Mouse (Mus musculus) gonadal fat pad, adult 2 months (tissue): Measurements from ENCODE around the gene Gm10382. TPM values are rescaled to one million over a fixed set of nuclear protein-coding genes. Genes with fewer than 3 reads are reported as not detected.
"Not testable (repeated sequence)": the region's sequence is repeated elsewhere in the genome, so short reads cannot be mapped to it uniquely, and the experiment has no call there.

Experiments used
- DNase-seq: peaks from one replicate; pipeline ENCODE4 v3.0.0-alpha.2; 2012; ENCODE audit warnings: low read depth
- polyA plus RNA-seq: library from polyadenylated mRNA; depleted of rRNA; stranded (reverse); fragments of >200 nt; gene quantifications from 2 replicates; pipeline ENCODE4 v1.2.3, GENCODE M21; 2012

Gene Gm10382
- polyA plus RNA-seq, 1 experiment: 0.34 TPM

DNA sequence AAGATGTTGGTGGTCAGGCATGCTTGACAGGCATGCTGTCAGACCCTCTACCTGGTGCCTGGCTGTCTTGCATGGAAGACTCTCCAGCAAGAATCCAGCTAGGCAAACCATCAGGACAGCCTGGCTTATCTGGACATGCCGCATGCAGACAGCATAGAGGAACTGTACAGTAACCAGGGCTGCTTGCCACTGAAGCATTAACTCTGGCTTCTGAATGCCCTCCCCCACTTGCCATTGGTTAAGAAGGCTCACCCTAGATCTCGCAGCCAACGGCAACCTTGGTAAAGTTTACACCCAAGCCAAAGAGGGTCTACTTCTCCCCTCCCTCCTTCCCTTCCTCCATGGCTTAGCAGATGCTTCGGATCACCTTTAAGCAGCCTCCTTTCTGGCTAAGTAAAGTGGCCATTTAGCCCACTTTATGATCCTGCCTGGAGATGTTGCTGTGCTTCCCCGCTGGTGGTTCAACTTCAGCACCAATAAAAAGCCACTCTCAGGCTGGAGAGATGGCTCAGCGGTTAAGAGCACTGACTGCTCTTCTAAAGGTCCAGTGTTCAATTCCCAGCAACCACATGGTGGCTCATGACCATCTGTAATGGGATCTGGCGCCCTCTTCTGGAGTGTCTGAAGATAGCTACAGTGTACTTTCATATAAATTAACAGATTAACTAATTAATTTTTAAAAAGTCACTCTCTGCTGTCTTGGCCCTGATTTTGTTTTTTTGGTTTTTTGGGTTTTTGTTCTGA lies 18.0 kb upstream of the Gm10382 start:
- no peak for DNase-seq

DNA sequence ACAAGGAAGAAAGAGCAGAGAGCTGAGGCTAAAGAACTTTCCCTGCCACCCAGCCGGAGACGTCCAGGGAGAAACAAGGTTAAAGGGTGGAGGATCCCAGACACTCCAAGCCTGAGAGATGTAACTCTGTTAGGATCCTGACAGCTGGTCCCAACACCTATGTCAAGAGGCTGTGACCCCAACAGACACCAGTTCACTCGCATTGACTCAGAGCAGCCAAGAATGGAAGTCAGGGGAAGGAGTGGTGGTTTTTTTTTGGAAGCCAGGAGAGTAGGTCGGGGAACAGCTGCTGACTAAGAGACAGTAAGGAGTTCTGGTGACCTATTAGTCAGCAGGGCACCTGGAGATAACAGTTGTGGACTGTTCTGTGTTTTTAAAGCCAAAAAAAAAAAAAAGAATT lies 17.1 kb upstream of the Gm10382 start:
- no peak for DNase-seq

DNA sequence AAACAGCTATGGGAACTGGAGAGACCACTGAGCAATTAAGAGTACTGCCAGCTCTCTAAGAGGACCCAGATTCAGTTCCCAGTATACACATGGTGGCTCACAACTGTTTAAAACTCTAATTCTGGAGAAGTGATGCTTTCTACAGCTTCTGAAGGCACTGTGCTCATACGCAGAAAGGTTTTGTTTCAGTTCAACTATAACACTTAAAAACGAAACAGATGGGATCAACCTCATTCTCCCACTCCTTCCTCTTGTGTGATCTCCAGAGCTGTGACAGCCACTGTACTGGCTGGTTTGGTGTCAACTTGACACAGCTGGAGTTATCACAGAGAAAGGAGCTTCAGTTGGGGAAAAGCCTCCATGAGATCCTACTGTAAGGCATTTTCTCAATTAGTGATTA lies 13.3 kb upstream of the Gm10382 start:
- DNase-seq: no peak

GRCm38 (mm10) chr5:125377214-125377613 lies 11.9 kb upstream of the Gm10382 start:
- DNase-seq: no peak

GRCm38 (mm10) chr5:125378919-125379318 lies 10.2 kb upstream of the Gm10382 start:
- no peak for DNase-seq

GRCm38 (mm10) chr5:125381954-125382672 lies 7.0 kb upstream of the Gm10382 start:
- DNase-seq: no peak

DNA sequence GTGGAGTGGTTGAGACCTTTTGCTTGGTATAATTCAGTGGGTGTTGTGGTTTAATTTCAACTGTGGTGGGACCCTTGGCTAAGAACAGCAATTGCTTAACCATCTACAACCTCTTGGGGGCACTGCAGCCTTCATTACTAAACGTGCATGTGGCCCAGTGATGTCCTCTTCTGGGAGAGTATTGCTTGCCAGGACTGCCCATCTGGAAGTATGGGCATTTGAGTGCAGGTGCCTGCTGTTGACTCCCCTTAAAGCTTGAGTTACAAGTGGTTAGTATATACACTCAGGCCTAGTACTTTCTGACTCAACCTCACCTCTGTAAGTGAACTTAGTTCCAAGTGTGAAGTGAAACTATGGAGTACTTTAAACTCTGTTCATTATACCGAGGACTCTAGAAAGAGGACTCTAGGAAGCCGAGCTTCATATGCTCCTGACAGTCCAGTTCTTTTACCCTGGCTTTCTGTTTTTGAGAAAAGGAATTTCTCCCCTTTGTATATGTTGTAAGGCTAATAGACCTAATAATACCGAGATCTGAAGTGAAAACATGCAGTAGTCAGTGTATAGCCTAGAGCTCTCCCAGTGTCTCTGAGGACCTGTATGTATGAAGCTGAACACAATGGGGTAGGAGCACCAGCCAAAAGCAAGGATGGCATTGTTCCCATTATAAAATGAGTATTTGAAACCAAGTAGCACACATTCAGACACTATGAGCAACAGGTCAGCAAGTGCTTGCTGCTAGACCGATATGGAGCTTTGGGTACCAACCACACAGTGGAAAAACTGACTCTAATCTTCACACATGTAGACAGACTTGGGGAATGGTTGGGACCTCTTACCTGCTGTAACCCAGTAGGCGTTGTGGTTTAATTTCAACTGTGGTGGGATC lies 6.2 kb upstream of the Gm10382 start:
- no peak for DNase-seq

GRCm38 (mm10) chr5:125383637-125384420 lies 5.3 kb upstream of the Gm10382 start:
- no peak for DNase-seq

DNA sequence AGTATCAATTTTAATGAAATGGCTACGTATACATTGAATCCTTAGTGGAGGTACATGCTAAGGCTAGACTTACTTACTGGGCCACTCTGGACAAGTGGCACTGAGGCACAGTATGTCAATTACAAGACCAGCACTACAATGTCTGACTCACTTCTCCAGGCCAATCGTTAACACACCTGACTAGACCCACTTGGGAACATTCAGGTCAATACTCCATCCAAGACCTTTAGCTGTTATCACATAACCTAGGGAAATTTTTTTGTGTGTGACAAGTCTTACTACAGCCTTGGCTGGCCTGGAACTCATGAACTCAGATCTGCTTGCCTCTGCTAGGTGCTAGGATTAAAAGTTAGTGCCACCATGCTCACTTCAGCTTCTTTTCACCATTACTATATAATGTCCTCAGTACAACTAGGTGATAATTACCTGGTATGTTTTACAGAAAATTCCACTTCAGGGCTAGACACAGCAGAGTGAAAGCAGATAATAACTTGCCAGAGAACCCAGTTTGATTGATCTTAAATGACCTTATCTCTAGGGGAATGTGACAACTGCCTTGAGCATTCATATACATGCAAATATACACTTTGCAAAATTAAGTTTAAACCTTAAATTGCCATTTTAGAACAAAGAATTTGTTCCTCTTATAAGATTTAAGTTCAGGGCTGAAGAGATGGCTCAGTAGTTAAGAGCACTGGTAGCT lies 4.5 kb upstream of the Gm10382 start:
- no peak for DNase-seq

DNA sequence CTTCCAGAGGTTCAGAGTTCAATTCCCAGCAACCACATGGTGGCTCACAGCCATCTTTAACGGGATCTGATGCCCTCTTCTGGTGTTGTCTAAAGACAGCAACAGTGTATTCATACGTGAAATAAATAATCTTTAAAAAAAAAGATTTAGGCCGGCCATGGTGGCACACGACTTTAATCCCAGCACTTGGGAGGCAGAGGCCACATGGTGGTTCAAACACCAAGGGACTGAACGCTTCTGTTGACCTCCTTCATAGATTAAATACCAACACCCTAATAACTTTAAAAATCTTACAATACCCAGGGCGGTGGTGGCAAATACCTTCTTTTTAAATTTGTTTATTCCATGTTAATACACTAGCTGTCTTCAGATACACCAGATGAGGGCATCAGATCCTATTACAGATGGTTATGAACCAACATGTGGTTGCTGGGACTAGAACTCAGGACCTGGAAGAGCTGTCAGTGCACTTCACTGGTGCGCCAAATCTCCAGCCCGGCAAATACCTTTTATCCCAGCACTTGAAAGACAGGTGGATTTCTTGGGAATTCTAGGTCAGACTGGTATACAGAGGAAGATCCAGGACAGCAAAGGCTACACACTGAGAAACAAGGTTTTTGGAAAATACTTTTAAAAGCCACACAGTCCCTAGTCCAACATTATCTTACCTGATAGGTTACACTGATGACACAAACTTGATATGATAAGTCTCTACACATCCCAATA lies 3.7 kb upstream of the Gm10382 start:
- DNase-seq: no peak

GRCm38 (mm10) chr5:125387295-125387694 lies 1.8 kb upstream of the Gm10382 start:
- DNase-seq: not testable (repeated sequence)

- DNase-seq: no peak
Measured at GRCm38 (mm10) chr5:125388358-125389092, 597 bp upstream of the Gm10382 start.

DNA sequence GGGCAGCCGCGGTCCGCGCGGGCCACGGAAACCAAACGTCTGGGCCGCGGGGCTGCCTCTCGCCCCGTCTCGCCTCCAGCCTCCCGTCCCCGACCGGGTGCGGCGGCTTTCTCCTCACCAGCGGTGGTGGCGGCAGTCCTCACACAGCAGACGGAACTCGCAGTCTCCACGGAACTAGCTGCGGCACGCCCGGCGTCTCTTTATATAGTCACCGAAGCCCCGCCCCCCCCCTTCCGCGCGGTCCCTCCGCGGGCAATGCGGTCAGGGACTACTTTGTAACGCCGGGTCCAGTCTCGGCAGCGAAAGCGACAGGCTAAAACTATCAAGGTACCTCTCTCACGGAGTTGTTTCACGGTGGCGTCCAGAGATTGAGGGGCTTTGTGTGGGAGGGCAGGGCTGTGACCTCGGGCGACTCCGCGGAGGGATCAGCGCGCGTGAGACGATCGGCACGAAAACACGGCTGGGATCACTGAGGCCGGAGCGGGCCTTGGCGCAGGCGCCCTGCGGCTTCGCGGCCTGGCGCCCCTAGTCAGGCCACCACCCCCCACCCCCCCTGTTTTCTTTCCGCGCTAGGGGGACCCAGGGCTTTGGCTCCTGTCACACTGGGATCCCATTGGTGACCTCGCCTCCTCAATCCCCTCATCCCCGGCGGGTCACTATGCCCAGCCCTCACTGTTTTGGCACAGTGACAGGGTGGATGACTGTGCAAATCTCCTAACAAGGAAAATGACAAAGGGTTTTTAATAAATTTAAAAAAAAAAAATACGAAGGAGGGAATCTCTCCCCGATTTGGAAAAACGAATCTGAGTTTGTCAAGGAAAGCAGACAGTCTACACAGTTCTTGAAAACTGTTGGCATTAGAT lies 688 bp downstream of the Gm10382 start, which contains the start of gene Ubc:
TSS of gene Ubc (minus strand) at position 624 of the 863 bp plus-strand sequence.
- no peak for DNase-seq

GRCm38 (mm10) chr5:125390906-125391477 lies 1.9 kb downstream of the Gm10382 start:
- no peak for DNase-seq

DNA sequence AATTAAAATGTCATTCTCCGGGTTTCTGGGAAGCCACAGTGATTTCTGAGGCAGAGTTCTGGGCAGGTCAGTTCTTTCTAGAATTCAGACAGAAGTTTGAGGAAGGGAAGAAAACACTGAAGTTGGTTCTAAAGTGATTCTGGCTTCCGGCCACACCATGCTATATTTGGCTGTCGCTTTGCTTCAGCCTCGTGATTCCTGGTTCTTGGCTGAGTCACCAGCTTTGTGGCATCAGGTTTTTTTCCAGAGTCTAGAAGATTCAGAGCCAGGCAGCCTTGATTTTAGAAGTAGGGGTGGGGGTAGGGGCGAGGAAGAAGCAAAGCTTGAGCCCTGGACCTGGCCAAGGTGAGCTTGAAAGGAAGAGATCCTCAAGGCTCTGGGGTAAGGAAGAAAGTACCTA lies 2.5 kb downstream of the Gm10382 start:
- DNase-seq: no peak

GRCm38 (mm10) chr5:125392176-125392575 lies 3.1 kb downstream of the Gm10382 start:
- not testable (repeated sequence) for DNase-seq

DNA sequence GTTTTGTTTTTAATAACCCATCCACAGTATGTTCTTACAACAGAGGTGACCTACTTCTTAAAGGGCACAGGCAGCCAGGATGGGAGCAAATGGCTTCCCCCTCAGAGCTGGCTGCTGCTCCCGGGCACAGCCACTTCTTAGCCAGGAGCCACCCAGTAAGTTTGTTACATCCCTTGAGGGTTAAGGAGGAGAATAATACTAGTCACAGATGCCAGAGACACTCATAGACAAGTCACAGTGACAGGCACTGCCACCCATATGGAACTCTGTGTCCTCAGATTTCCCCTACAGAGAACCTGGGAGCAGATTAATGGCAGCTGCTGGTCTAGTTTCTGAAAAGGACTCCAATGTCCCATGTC lies 3.5 kb downstream of the Gm10382 start:
- DNase-seq: no peak

- DNase-seq: peak; percentile 92
Measured at GRCm38 (mm10) chr5:125392977-125393621, 4.0 kb downstream of the Gm10382 start.
